Mouse (Mus musculus): ENCODE results near the gene Edf1. TPM values are rescaled to one million over a fixed set of nuclear protein-coding genes. Genes with fewer than 3 reads are reported as not detected.

Gene Edf1
- total and polyA plus RNA-seq, 3 experiments, result 188 to 215 (median 202) TPM

- TF ChIP-seq KAT2A (IDR thresholded peaks at IDR 0.05; ENCODE audit: insufficient replicate concordance, low read length), result 0 out of 2 replicates have a peak, but pooled peaks have one; percentile 0
These were observed at the start of gene Edf1 (continued) for GRCm38 (mm10) chr2:25557221-25557963.

DNA sequence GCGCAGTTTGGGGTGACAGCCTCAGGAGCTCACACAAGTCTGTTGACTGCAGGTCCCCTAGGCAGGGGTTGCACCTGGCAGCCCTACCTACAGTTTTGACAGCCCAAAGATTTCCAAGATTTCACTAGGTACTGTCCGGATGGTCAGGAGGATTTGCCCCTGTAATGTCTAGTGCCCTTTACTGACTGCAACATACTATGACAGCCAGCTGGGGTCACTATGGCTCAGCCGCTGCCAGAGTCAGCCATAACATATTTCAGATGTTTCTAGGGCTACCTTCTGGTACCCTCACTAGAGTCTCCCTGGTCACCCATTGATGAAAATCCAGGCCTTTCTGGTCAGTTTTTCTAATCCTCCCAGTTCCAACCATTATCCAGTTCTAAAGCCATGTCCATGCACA lies 47.7 kb upstream of the Edf1 start:
- no peak overlapping the region for H3K9ac ChIP-seq (ENCODE audit: insufficient read depth, low read depth)
- no peaks in the 10 kb centered on the region for H3K79me2 ChIP-seq (replicated peaks; ENCODE audit: control insufficient read depth, extremely low read depth, insufficient read depth, poor library complexity, severe bottlenecking)
- dilution Hi-C loops (cut with MboI; ENCODE audit: extremely low pct_ligation_motif_present, extremely low pct_unique_long_range_greater_than_20kb, low sequenced_read_pairs) (no loop called here), in situ Hi-C loops (cut with MboI; ENCODE audit: low pct_ligation_motif_present, low pct_unique_long_range_greater_than_20kb, low sequenced_read_pairs) (loop anchor here (5.0 kb wide), 1 partner anchor 42 kb away; no protein-coding TSS in a partner anchor)
- H3K4me1 ChIP-seq (ENCODE audit: control insufficient read depth in 1 of 2, insufficient read depth in 2 of 2), result peaks cover 5 to 6% of the 10 kb centered on the region in 2 experiments; a peak in 2 of 4 replicates
- H3K4me3 ChIP-seq (replicated peaks in 1 of 3; ENCODE audit: low read depth in 2 of 3, low read length in 2 of 3, poor library complexity in 1 of 3), result no peak overlapping the region
- no peak overlapping the region for H3K27ac ChIP-seq (ENCODE audit: insufficient read depth, low read depth)
- H3K9me3 ChIP-seq (replicated peaks; ENCODE audit: low read length), result no peaks in the 10 kb centered on the region
- no peaks in the 10 kb centered on the region for H3K27me3 ChIP-seq (replicated peaks)
- TF ChIP-seq PAX5 (IDR thresholded peaks at IDR 0.05; ENCODE audit: low read length), result no peak
- peak; percentile 19 to 87; a peak in 3 of 4 replicates for TF ChIP-seq CTCF (conservative IDR thresholded peaks at IDR 0.05 in 1 of 2, IDR thresholded peaks at IDR 0.05 in 1 of 2; ENCODE audit: low read depth in 2 of 2, low read length in 2 of 2)
- peak; percentile 66 for TF ChIP-seq ZC3H11A (IDR thresholded peaks at IDR 0.05; ENCODE audit: low read depth, low read length)
- no peak for TF ChIP-seq MAFK (IDR thresholded peaks at IDR 0.05; ENCODE audit: insufficient replicate concordance, low read length)
- TF ChIP-seq USF1 (IDR thresholded peaks at IDR 0.05; ENCODE audit: low read depth, low read length), result no peak
- peak; percentile 87 for TF ChIP-seq RAD21 (IDR thresholded peaks at IDR 0.05; ENCODE audit: low read depth, low read length)
- peak; percentile 30; the same call in 1 of the 2 replicates for TF ChIP-seq NELFE (IDR thresholded peaks at IDR 0.05; ENCODE audit: low read depth, low read length)
- TF ChIP-seq MEF2A (IDR thresholded peaks at IDR 0.05; ENCODE audit: borderline replicate concordance, low read depth, low read length), result no peak
- TF ChIP-seq NRF1 (IDR thresholded peaks at IDR 0.05; ENCODE audit: low read depth, low read length), result peak; percentile 14; the same call in 1 of the 2 replicates
- no peak for TF ChIP-seq SIN3A (IDR thresholded peaks at IDR 0.05; ENCODE audit: low read length)
- TF ChIP-seq UBTF (IDR thresholded peaks at IDR 0.05; ENCODE audit: low read depth, low read length), result no peak
- TF ChIP-seq SMC3 (IDR thresholded peaks at IDR 0.05; ENCODE audit: low read depth, low read length), result peak; percentile 85
- TF ChIP-seq MYC (IDR thresholded peaks at IDR 0.05; ENCODE audit: low read depth, low read length), result no peak
- no peak for TF ChIP-seq E2F4 (IDR thresholded peaks at IDR 0.05; ENCODE audit: insufficient replicate concordance, low read depth, low read length)
- H3K4me2 ChIP-seq (ENCODE audit: insufficient read depth, low read depth, poor library complexity, severe bottlenecking), result no peak overlapping the region
- H3K36me3 ChIP-seq (replicated peaks in 1 of 2; ENCODE audit: control insufficient read depth in 1 of 2, insufficient read depth in 1 of 2, low read length in 1 of 2), result peaks cover 5 to 20% of the 10 kb centered on the region in 2 experiments
- DNase-seq (ENCODE audit: extremely low read depth), result no peak
